Mouse (Mus musculus) fat pad, adult 2 months (tissue): Measurements from ENCODE around the gene Fam227a.

Experiments
- DNase-seq: peaks from one replicate; pipeline ENCODE4 v3.0.0-alpha.2; 2011; ENCODE audit warnings: low read depth, low spot score; ENCODE audit errors: extremely low read depth

Fam227a gene

GRCm38 (mm10) chr15:79617135-79617534 lies 41.6 kb downstream of the Fam227a start:
- no peak for DNase-seq

GRCm38 (mm10) chr15:79616729-79617128 lies 42.0 kb downstream of the Fam227a start:
- no peak for DNase-seq

- DNase-seq: no peak
Observed at GRCm38 (mm10) chr15:79615501-79615900, 43.3 kb downstream of the Fam227a start.

GRCm38 (mm10) chr15:79609226-79609625 lies 49.5 kb downstream of the Fam227a start:
- no peak for DNase-seq

GRCm38 (mm10) chr15:79608214-79608613 lies 50.5 kb downstream of the Fam227a start:
- DNase-seq: no peak

- DNase-seq: no peak
Observed at GRCm38 (mm10) chr15:79607757-79608156, 51.0 kb downstream of the Fam227a start.

- no peak for DNase-seq
Observed at GRCm38 (mm10) chr15:79606161-79606560, 52.6 kb downstream of the Fam227a start.

- DNase-seq: no peak
Observed at GRCm38 (mm10) chr15:79604990-79605665, 53.6 kb downstream of the Fam227a start, which contains the start of gene Dmc1. Dmc1 (minus strand) TSS chr15:79605109.

GRCm38 (mm10) chr15:79600176-79600575 lies 58.6 kb downstream of the Fam227a start:
- DNase-seq: no peak

GRCm38 (mm10) chr15:79598715-79599114 lies 60.0 kb downstream of the Fam227a start:
- no peak for DNase-seq

- no peak for DNase-seq
Observed at GRCm38 (mm10) chr15:79581581-79581980, 77.2 kb downstream of the Fam227a start.

GRCm38 (mm10) chr15:79577671-79578426 lies 80.9 kb downstream of the Fam227a start:
- no peak for DNase-seq

- DNase-seq: no peak
Observed at GRCm38 (mm10) chr15:79576947-79577346, 81.8 kb downstream of the Fam227a start.

GRCm38 (mm10) chr15:79575543-79576222 lies 83.1 kb downstream of the Fam227a start:
- DNase-seq: no peak

- DNase-seq: no peak
Observed at GRCm38 (mm10) chr15:79562417-79562816, 96.3 kb downstream of the Fam227a start.

GRCm38 (mm10) chr15:79559649-79560048 lies 99.1 kb downstream of the Fam227a start:
- no peak for DNase-seq
